8 mouse cellular contexts compared by ENCODE assay signal in genomic region chr4:118179467-118180300, GRCm38 (mm10). TPM values are rescaled to one million over a fixed set of nuclear protein-coding genes. Genes with fewer than 3 reads are reported as not detected.
DNase-seq lines count a peak whose midpoint lies in the region; ATAC-seq lines count a peak whose summit lies in the region.

Gene Kdm4a (minus strand): TSS chr4:118180043.

- peak; percentile 93 for ATAC-seq in CD4-positive, CD25-positive, alpha-beta regulatory T cell, adult 4 months
- ATAC-seq in heart, embryonic 14.5 days (ENCODE audit: insufficient number of reproducible peaks, insufficient read depth, low FRiP score, low read depth), result peak; percentile 99
- peak; percentile 98 for ATAC-seq in liver, embryonic 13.5 days (ENCODE audit: low read depth)
- peak; percentile 99 for ATAC-seq in stomach, embryonic 16.5 days (ENCODE audit: insufficient read depth, low FRiP score)

- H3K4me3 ChIP-seq in heart, embryonic 14.5 days (ENCODE audit: control insufficient read depth in 1 of 2, insufficient read depth in 1 of 2, low read depth in 1 of 2, low read length in 2 of 2), result peak within 1 kb of the TSS; percentile 90
- peak within 1 kb of the TSS; percentile 77 for H3K4me3 ChIP-seq in liver, embryonic 13.5 days (replicated peaks)
- H3K4me3 ChIP-seq in stomach, embryonic 16.5 days (replicated peaks; ENCODE audit: low read length), result peak within 1 kb of the TSS; percentile 88

- no peaks in the 10 kb centered on the region for H3K9me3 ChIP-seq in heart, embryonic 14.5 days (ENCODE audit: control insufficient read depth, low read length)
- no peaks in the 10 kb centered on the region for H3K9me3 ChIP-seq in liver, embryonic 13.5 days (replicated peaks)
- H3K9me3 ChIP-seq in stomach, embryonic 16.5 days (replicated peaks; ENCODE audit: control insufficient read depth, low read length), result no peaks in the 10 kb centered on the region

- peaks cover 27% of the 10 kb centered on the region for H3K36me3 ChIP-seq in heart, embryonic 14.5 days (ENCODE audit: control insufficient read depth, insufficient read depth, low read length)
- H3K36me3 ChIP-seq in liver, embryonic 13.5 days, result peaks cover 27% of the 10 kb centered on the region
- peaks cover 18% of the 10 kb centered on the region; the same call in 1 of the 2 replicates for H3K36me3 ChIP-seq in stomach, embryonic 16.5 days (ENCODE audit: control insufficient read depth, insufficient read depth, low read length)

- H3K9ac ChIP-seq in heart, embryonic 14.5 days (ENCODE audit: low read length), result peak within 1 kb of the TSS; percentile 94
- H3K9ac ChIP-seq in liver, embryonic 13.5 days, result peak within 1 kb of the TSS; percentile 84
- peak within 1 kb of the TSS; percentile 86 for H3K9ac ChIP-seq in stomach, embryonic 16.5 days (ENCODE audit: low read length)

- H3K27me3 ChIP-seq in heart, embryonic 14.5 days (ENCODE audit: control insufficient read depth, insufficient read depth, low read length), result no peaks in the 10 kb centered on the region
- H3K27me3 ChIP-seq in liver, embryonic 13.5 days, result no peaks in the 10 kb centered on the region
- H3K27me3 ChIP-seq in stomach, embryonic 16.5 days (ENCODE audit: control insufficient read depth, insufficient read depth, low read length), result no peaks in the 10 kb centered on the region

- H3K4me2 ChIP-seq in heart, embryonic 14.5 days (ENCODE audit: low read length), result peak within 1 kb of the TSS; percentile 82
- peak within 1 kb of the TSS; percentile 92 for H3K4me2 ChIP-seq in liver, embryonic 13.5 days
- H3K4me2 ChIP-seq in stomach, embryonic 16.5 days (ENCODE audit: low read depth, low read length), result peak within 1 kb of the TSS; percentile 80

- peak; percentile 96 for DNase-seq in c-Kit-negative CD71-positive TER-119-positive erythroid progenitor cells, embryonic 14.5 days (ENCODE audit: low read depth, low spot score)
- DNase-seq in fibroblast of lung, adult 2 months (ENCODE audit: low read depth), result peak; percentile 99
- DNase-seq in kidney, postnatal 14 days, result peak; percentile 96
- DNase-seq in liver, embryonic 13.5 days, result peak; percentile 92
- DNase-seq in neural tube, embryonic 10.5 days (ENCODE audit: extremely low spot score, low spot score), result peak; percentile 90

- peaks cover 3 to 8% of the 10 kb centered on the region in 2 experiments for H3K4me1 ChIP-seq in heart, embryonic 14.5 days (ENCODE audit: control insufficient read depth in 2 of 2, insufficient read depth in 2 of 2, low read length in 2 of 2)
- H3K4me1 ChIP-seq in liver, embryonic 13.5 days (replicated peaks), result peaks cover 20% of the 10 kb centered on the region
- peaks cover 10% of the 10 kb centered on the region for H3K4me1 ChIP-seq in stomach, embryonic 16.5 days (ENCODE audit: control insufficient read depth, insufficient read depth, low read length)

- WGBS in heart, embryonic 14.5 days, result under 1% methylated on average over 38 of the region's 38 CpGs
- WGBS in liver, embryonic 13.5 days (ENCODE audit: insufficient replicate concordance), result under 1% methylated on average over 38 of the region's 38 CpGs
- under 1% methylated on average over 38 of the region's 38 CpGs for WGBS in stomach, embryonic 16.5 days

- H3K27ac ChIP-seq in heart, embryonic 14.5 days (replicated peaks in 1 of 2; ENCODE audit: control insufficient read depth in 1 of 2, insufficient read depth in 1 of 2, low read depth in 2 of 2, low read length in 2 of 2), result peak within 1 kb of the TSS; percentile 96 to 99
- peak within 1 kb of the TSS; percentile 90 for H3K27ac ChIP-seq in liver, embryonic 13.5 days
- peak within 1 kb of the TSS; percentile 98 for H3K27ac ChIP-seq in stomach, embryonic 16.5 days (ENCODE audit: low read length)

RNA-seq across cellular contexts. Expression of gene Kdm4a, which starts in this region (rescaled TPM):
- polyA plus RNA-seq in CD4-positive, CD25-positive, alpha-beta regulatory T cell, adult 4 months (2017; shearing (Covaris generic)), result 10 to 100 TPM in 1 of 2 experiments, 1 to 10 TPM in 1; 4.3 to 14.3 TPM
- 26.7 TPM in 2 replicates for polyA plus RNA-seq in heart, embryonic 14.5 days (2014; fragmentation: Nextera tagmentation; extraction: Ambion mirVana)
- 7.8 and 9.1 TPM in 2 replicates for polyA plus RNA-seq in liver, embryonic 13.5 days (2015; fragmentation: Nextera tagmentation; extraction: Ambion mirVana)
- polyA plus RNA-seq in stomach, embryonic 16.5 days (2015; fragmentation: Nextera tagmentation; extraction: Ambion mirVana), result 27.1 and 28.6 TPM in 2 replicates

Comparison
In these comparisons a context has a peak if more than half of its experiments do, and no peak if none do; other contexts are left out.
1. Peak in every context shown above with its lines: DNase-seq, ATAC-seq, H3K4me3 ChIP-seq and H3K27ac ChIP-seq.